Mouse (Mus musculus): ENCODE measurements at regions not wholly inside any gene's neighbourhood (a gene's known extent, or its start where the extent isn't known, plus 50 kb on each side); places are given as distances from the start of the nearest gene placed in this dataset.

GRCm38 (mm10) chr4:23994261-23994965, 501.8 kb upstream of the Mms22l start:
- no peak for DNase-seq (ENCODE audit: low spot score in 2 of 2)

DNA sequence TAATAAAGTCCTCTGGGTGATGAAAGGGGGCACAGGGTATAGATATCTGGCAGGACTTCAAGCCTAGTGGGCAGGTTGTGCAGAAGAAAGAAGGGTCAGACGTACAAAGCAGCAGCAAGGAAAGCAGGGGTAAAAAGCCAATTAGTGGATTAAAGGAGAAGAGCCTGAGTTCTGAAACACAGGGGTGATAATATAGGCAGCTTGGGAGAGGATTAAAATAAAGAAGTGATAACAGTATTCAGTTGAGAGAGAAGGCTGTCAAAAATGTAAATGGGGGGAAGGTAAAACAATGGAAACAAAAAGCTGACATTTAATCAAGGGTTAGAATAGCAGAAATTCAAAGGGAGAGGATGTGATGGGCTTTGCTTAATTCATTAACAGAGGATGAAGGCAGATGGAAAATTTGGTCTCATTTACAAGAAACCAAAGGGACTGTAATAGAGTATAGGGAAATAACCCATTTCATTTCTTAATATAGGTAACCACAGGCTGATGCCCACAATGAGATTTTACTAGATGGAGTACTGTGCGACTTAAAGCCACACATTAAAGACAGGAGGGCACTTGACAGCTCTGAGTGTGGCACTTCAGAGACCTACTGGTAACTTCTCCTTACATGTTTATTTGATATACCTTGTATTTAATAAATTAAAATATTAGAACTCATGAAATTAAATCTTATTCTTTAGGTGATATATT, 489.8 kb upstream of the Mms22l start:
- no peak for DNase-seq (ENCODE audit: low spot score in 2 of 2)

- peak in 1 of 2 experiments; percentile 19 for DNase-seq (ENCODE audit: low spot score in 2 of 2)
Measured at GRCm38 (mm10) chr4:24019178-24020104, 476.8 kb upstream of the Mms22l start.
